ENCODE assay signal across 18 mouse cellular contexts in genomic region chr5:75906102-75906501, GRCm38 (mm10).
A peak's percentile ranks its signal among the peaks of the same experiment; 100 is the strongest.
DNase-seq lines count a peak whose midpoint lies in the region; ATAC-seq and TF ChIP-seq lines count a peak whose summit lies in the region.
"Had no signal": no experiment of that assay in that cellular context is flagged by ENCODE, and none has a peak within 500 bp of the region (broad histone marks: within the 10 kb centered on the region; RNA-seq: fewer than 3 reads in every experiment).

No protein-coding gene starts in this region.

- no peak overlapping the region for H3K27ac ChIP-seq in heart, embryonic 10.5 days
- H3K27ac ChIP-seq in liver, adult 2 months (replicated peaks; ENCODE audit: insufficient read depth, low read depth, low read length): no peak overlapping the region
- H3K27ac ChIP-seq in liver, embryonic 11.5 days (ENCODE audit: low read depth, low read length): no peak overlapping the region
- H3K27ac ChIP-seq in brown adipose tissue, adult 24 weeks (replicated peaks; ENCODE audit: low read depth, low read length): peak overlapping the region; percentile 69
- H3K27ac ChIP-seq in forebrain, embryonic 13.5 days: no peak overlapping the region
- H3K27ac ChIP-seq: embryonic facial prominence, embryonic 13.5 days; forebrain, embryonic 15.5 days; heart, embryonic 15.5 days; midbrain, embryonic 12.5 days had no signal

- no peaks in the 10 kb centered on the region for H3K36me3 ChIP-seq in heart, embryonic 10.5 days
- no peaks in the 10 kb centered on the region for H3K36me3 ChIP-seq in liver, adult 2 months (ENCODE audit: control insufficient read depth, insufficient read depth, low read length)
- no peaks in the 10 kb centered on the region for H3K36me3 ChIP-seq in liver, embryonic 11.5 days (ENCODE audit: control insufficient read depth, insufficient read depth, low read length)
- H3K36me3 ChIP-seq in forebrain, embryonic 13.5 days (ENCODE audit: poor library complexity, severe bottlenecking): no peaks in the 10 kb centered on the region
- H3K36me3 ChIP-seq: embryonic facial prominence, embryonic 13.5 days; forebrain, embryonic 15.5 days; heart, embryonic 15.5 days; midbrain, embryonic 12.5 days had no signal

- H3K9ac ChIP-seq in liver, adult 2 months (ENCODE audit: low read depth, low read length): no peak overlapping the region
- H3K9ac ChIP-seq in liver, embryonic 11.5 days (ENCODE audit: low read depth, low read length): no peak overlapping the region
- H3K9ac ChIP-seq in forebrain, embryonic 13.5 days: no peak overlapping the region
- H3K9ac ChIP-seq: embryonic facial prominence, embryonic 13.5 days; forebrain, embryonic 15.5 days; heart, embryonic 15.5 days; midbrain, embryonic 12.5 days had no signal

- H3K4me1 ChIP-seq in heart, embryonic 10.5 days: peaks cover 13% of the 10 kb centered on the region
- H3K4me1 ChIP-seq in liver, adult 2 months (ENCODE audit: control insufficient read depth, insufficient read depth, low read length): no peaks in the 10 kb centered on the region
- no peaks in the 10 kb centered on the region for H3K4me1 ChIP-seq in liver, embryonic 11.5 days (replicated peaks; ENCODE audit: control insufficient read depth, insufficient read depth, low read length)
- H3K4me1 ChIP-seq in brown adipose tissue, adult 24 weeks (ENCODE audit: control insufficient read depth, insufficient read depth, insufficient read length, low read length): peaks cover 13% of the 10 kb centered on the region; the same call in 1 of the 2 replicates
- no peaks in the 10 kb centered on the region for H3K4me1 ChIP-seq in forebrain, embryonic 13.5 days
- H3K4me1 ChIP-seq: embryonic facial prominence, embryonic 13.5 days; forebrain, embryonic 15.5 days; midbrain, embryonic 12.5 days had no signal

- H3K27me3 ChIP-seq in heart, embryonic 10.5 days (ENCODE audit: insufficient read depth, poor library complexity, severe bottlenecking): no peaks in the 10 kb centered on the region
- H3K27me3 ChIP-seq in liver, adult 2 months (ENCODE audit: control insufficient read depth, insufficient read depth, low read length): no peaks in the 10 kb centered on the region
- H3K27me3 ChIP-seq in liver, embryonic 11.5 days (replicated peaks; ENCODE audit: control insufficient read depth, insufficient read depth, low read length): no peaks in the 10 kb centered on the region
- no peaks in the 10 kb centered on the region for H3K27me3 ChIP-seq in forebrain, embryonic 13.5 days
- H3K27me3 ChIP-seq: embryonic facial prominence, embryonic 13.5 days; forebrain, embryonic 15.5 days; heart, embryonic 15.5 days; midbrain, embryonic 12.5 days had no signal

- no peak for TF ChIP-seq CTCF in liver, adult 2 months (IDR thresholded peaks at IDR 0.05; ENCODE audit: low read depth, low read length)

- H3K4me3 ChIP-seq in heart, embryonic 10.5 days: no peak overlapping the region
- no peak overlapping the region for H3K4me3 ChIP-seq in liver, adult 2 months (ENCODE audit: insufficient read depth, low read depth, low read length)
- no peak overlapping the region for H3K4me3 ChIP-seq in liver, embryonic 11.5 days (ENCODE audit: low read depth, low read length)
- no peak overlapping the region for H3K4me3 ChIP-seq in brown adipose tissue, adult 24 weeks (ENCODE audit: insufficient read depth, low read depth, low read length)
- no peak overlapping the region for H3K4me3 ChIP-seq in forebrain, embryonic 13.5 days
- H3K4me3 ChIP-seq: embryonic facial prominence, embryonic 13.5 days; forebrain, embryonic 15.5 days; heart, embryonic 15.5 days; midbrain, embryonic 12.5 days had no signal

- no peak for ATAC-seq in liver, embryonic 11.5 days (replicated peaks; ENCODE audit: low FRiP score)
- no peak for ATAC-seq in forebrain, embryonic 13.5 days
- ATAC-seq: forebrain, embryonic 15.5 days had no signal

- H3K9me3 ChIP-seq in heart, embryonic 10.5 days: no peaks in the 10 kb centered on the region
- H3K9me3 ChIP-seq in liver, embryonic 11.5 days (ENCODE audit: control insufficient read depth, low read length): no peaks in the 10 kb centered on the region
- no peaks in the 10 kb centered on the region for H3K9me3 ChIP-seq in forebrain, embryonic 13.5 days (replicated peaks)
- H3K9me3 ChIP-seq: embryonic facial prominence, embryonic 13.5 days; forebrain, embryonic 15.5 days; heart, embryonic 15.5 days; midbrain, embryonic 12.5 days had no signal

- H3K79me2 ChIP-seq in liver, adult 2 months (ENCODE audit: control insufficient read depth, insufficient read depth, low read length): no peaks in the 10 kb centered on the region

- WGBS in heart, embryonic 10.5 days: 42% methylated on average over 4 of the region's 4 CpGs
- WGBS in liver, adult 2 months: 37% methylated on average over 4 of the region's 4 CpGs
- WGBS in liver, embryonic 11.5 days: 52% methylated on average over 4 of the region's 4 CpGs
- WGBS in forebrain, embryonic 13.5 days: 49% methylated on average over 4 of the region's 4 CpGs

- TF ChIP-seq POLR2A in liver, adult 2 months (IDR thresholded peaks at IDR 0.05; ENCODE audit: extremely low read depth, insufficient read depth, low read length): no peak

- peak; percentile 70 to 74 for DNase-seq in heart, adult 18-20 months
- DNase-seq in heart, embryonic 10.5 days (ENCODE audit: low spot score): no peak
- peak; percentile 16 for DNase-seq in liver, adult 2 months (ENCODE audit: extremely low read depth, low read depth, low spot score)
- DNase-seq in liver, embryonic 11.5 days (ENCODE audit: low spot score): no peak
- peak; percentile 21 for DNase-seq in kidney, postnatal 10 days
- no peak for DNase-seq in left cerebral cortex, adult 18-20 months (ENCODE audit: low spot score in 2 of 2)
- DNase-seq: cerebellum, adult 11-12 months; cerebellum, postnatal 14 days; gastrocnemius, postnatal 25 days; layer of hippocampus, postnatal 36 days; retina, postnatal 1 day; thymus, adult 2 months had no signal

- H3K4me2 ChIP-seq in liver, embryonic 11.5 days: no peak overlapping the region
- H3K4me2 ChIP-seq in forebrain, embryonic 13.5 days: no peak overlapping the region
- H3K4me2 ChIP-seq: embryonic facial prominence, embryonic 13.5 days; forebrain, embryonic 15.5 days; heart, embryonic 15.5 days; midbrain, embryonic 12.5 days had no signal

Comparison
In these comparisons a context has a peak if more than half of its experiments do, and no peak if none do; other contexts are left out.
1. DNase-seq: peak in heart, adult 18-20 months (2 of 2), liver, adult 2 months (single experiment) and kidney, postnatal 10 days (single experiment); none in heart, embryonic 10.5 days (single experiment), liver, embryonic 11.5 days (single experiment) and left cerebral cortex, adult 18-20 months (0 of 2).